Mouse (Mus musculus) v-Abl transformed pro-B cells (cell line): Measurements from ENCODE around the gene Plekhm2.

Source experiments
- in situ Hi-C, 2 experiments: fragments of 400-800 bp; cut with MboI; formaldehyde crosslinking; loops; one replicate each; pipeline ENCODE4 v1.15.1; 2025; ENCODE audit not compliant: unreplicated experiment in 2 of 2

Gene Plekhm2

GRCm38 (mm10) chr4:141664011-141664745, 521 bp downstream of the Plekhm2 start:
- in situ Hi-C loops: loop anchor here (10.0 to 25.0 kb wide), 2 partner anchors 123 to 131 kb away; partner anchors contain the start of genes Casp9 (in 2 of the 2) and Dnajc16 (in 2 of the 2)

- in situ Hi-C loops: loop anchor here (10.0 to 25.0 kb wide), 2 partner anchors 124 to 131 kb away; partner anchors contain the start of genes Casp9 (in 2 of the 2) and Dnajc16 (in 2 of the 2)
Observed at GRCm38 (mm10) chr4:141663122-141663931, 1.4 kb downstream of the Plekhm2 start.

DNA sequence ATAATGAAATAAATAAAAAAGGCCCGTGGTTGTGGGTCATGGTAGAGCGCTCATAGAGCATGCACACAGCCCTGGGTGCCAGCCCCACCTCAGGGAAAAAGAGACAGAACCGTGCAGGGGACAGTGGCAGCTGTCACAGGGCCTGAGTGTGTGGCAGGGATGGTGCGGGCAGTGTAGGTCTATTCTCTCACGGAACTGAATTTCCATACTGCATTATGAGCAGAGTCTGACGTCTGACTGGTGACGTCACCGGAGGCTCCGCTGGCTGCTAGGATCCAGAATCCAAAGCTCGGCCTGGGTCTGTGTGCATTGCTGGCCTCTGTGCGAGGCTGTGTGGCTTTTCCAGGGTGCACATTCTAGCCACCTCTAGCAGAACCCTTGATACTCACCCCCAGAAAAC, 3.8 kb downstream of the Plekhm2 start:
- in situ Hi-C loops: loop anchor here (10.0 to 25.0 kb wide), 2 partner anchors 126 to 134 kb away; partner anchors contain the start of genes Casp9 (in 2 of the 2) and Dnajc16 (in 2 of the 2)

GRCm38 (mm10) chr4:141659739-141660138, 5.0 kb downstream of the Plekhm2 start:
- in situ Hi-C loops: loop anchor here (10.0 to 25.0 kb wide), 2 partner anchors 128 to 135 kb away; partner anchors contain the start of genes Casp9 (in 2 of the 2) and Dnajc16 (in 2 of the 2)

GRCm38 (mm10) chr4:141658846-141659484, 5.7 kb downstream of the Plekhm2 start:
- in situ Hi-C loops: loop anchor here in 1 of 2 experiments (25.0 kb wide), 1 partner anchor 128 kb away; the partner anchor contains the start of genes Casp9 and Dnajc16

DNA sequence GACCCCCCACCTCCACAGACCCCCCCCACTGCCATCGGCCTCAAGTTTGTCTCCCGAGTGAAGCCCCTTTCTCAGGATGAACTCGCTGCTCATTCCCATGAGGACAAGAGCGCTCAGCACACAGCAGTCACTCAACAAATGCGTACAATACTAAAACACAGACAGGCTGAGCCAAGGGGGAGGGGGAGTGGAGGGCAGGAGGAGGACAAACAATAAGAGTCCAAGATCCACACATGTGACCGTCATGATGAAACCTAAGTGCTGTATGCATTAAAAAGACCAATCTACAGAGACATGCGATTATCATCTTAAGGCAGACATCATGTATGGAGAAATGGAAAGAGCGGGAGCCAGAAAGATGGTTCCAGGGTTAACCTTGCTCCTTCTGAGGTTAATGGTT, 7.8 kb downstream of the Plekhm2 start:
- in situ Hi-C loops: loop anchor here in 1 of 2 experiments (25.0 kb wide), 1 partner anchor 130 kb away; the partner anchor contains the start of genes Casp9 and Dnajc16

DNA sequence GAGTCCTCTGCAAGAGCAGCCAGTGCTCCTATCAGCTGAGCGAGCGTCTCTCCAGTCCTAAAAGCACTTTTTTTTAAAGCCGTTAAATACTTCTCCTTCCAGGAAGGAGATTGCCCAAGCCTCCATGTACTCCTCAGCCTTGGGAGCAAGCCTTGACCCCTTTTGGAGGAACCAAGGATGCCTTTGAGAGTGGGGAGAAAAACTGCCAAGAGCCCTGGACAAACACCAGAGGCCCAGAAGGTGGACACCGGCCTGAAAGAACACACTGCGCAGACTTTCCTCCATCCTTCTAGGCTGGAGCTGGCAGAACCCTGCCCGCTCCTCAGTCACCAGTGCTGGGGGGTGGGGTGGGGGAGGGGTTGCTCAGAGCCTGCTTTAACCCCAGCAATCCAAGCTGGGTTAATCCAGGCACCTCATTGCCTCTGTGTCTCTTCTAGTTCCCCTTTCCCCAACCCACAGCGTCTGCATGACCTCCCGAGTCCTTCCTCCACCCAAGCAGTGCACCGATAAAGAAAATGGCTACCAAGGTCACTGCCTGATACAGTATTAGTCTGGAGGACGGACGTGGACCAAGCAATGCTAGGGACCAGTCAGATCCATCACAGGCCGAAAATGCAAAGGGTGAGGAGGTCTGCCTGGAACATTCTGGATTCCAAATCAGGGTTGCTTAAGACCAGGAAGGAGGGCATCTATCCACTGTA, 8.6 kb downstream of the Plekhm2 start:
- in situ Hi-C loops: loop anchor here in 1 of 2 experiments (25.0 kb wide), 1 partner anchor 131 kb away; the partner anchor contains the start of genes Casp9 and Dnajc16

- in situ Hi-C loops: loop anchor here in 1 of 2 experiments (25.0 kb wide), 1 partner anchor 133 kb away; the partner anchor contains the start of genes Casp9 and Dnajc16
Observed at GRCm38 (mm10) chr4:141654509-141654908, 10.2 kb downstream of the Plekhm2 start.

DNA sequence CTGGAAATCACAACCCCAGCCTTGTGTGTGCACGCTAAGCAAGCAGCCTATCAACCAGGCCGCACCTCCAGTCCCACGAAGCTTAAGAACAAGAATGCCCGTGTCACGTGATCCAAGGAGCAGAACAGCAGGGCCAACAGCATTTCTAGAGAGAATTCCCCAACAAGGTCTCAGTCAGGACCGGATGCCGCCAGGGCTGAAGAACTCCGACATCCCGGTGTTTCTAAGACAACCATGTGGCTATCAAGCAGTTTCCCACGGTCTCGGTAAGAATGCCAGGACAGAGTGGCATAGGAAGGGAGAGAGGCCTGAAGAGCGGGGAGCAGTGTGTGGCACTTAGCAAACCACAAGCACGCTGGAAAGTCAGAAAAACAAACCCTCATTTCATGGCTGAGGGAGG, 10.9 kb downstream of the Plekhm2 start:
- in situ Hi-C loops: loop anchor here in 1 of 2 experiments (25.0 kb wide), 1 partner anchor 133 kb away; the partner anchor contains the start of genes Casp9 and Dnajc16

DNA sequence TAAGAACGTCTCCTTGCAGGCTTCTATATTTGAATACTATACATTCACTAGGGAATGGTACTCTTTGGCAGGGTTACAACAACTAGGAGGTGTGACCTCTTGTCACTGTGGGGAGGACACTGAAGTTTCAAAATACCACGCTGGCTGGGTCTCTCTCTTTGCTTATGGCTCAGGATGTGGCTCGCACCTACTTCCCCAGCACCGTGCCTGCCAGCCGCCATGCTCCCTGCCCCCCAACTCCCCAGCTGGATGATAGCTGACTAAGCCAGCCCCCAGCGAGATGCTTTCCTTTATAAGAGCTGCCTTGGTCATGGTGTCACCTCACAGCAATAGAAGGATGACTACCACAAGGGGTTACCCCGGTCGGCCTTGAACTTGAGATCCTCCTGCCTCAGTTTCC, 11.7 kb downstream of the Plekhm2 start:
- in situ Hi-C loops: loop anchor here in 1 of 2 experiments (25.0 kb wide), 1 partner anchor 134 kb away; the partner anchor contains the start of genes Casp9 and Dnajc16

- in situ Hi-C loops: loop anchor here in 1 of 2 experiments (25.0 kb wide), 1 partner anchor 135 kb away; the partner anchor contains the start of genes Casp9 and Dnajc16
Observed at GRCm38 (mm10) chr4:141651944-141652343, 12.8 kb downstream of the Plekhm2 start.

GRCm38 (mm10) chr4:141651286-141651685, 13.4 kb downstream of the Plekhm2 start:
- in situ Hi-C loops: loop anchor here in 1 of 2 experiments (25.0 kb wide), 1 partner anchor 136 kb away; the partner anchor contains the start of genes Casp9 and Dnajc16

- in situ Hi-C loops: no loop called here
Observed at GRCm38 (mm10) chr4:141649244-141649643, 15.5 kb downstream of the Plekhm2 start.

GRCm38 (mm10) chr4:141648262-141648661, 16.4 kb downstream of the Plekhm2 start:
- in situ Hi-C loops: no loop called here

DNA sequence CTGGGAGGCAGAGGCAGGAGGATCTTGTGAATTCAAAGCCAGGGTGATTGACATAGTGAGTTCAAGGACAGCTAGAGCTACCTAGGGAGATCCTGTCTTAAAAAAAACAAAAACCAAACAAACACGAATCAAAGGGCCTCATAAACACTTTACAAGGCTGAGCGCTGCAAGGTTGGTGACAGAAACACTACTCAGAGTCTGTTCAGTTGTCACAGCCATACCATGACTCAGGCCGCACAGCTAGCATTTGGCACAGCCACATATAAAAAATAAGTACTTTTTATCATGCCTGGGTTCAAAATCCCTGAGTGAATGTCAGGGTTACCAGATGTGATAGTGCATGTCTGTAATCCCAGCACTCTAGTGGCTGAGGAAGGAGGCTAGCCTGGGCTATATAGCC, 17.5 kb downstream of the Plekhm2 start:
- in situ Hi-C loops: no loop called here

GRCm38 (mm10) chr4:141645988-141646387, 18.7 kb downstream of the Plekhm2 start:
- in situ Hi-C loops: no loop called here

GRCm38 (mm10) chr4:141643118-141643855, 21.4 kb downstream of the Plekhm2 start:
- in situ Hi-C loops: no loop called here

DNA sequence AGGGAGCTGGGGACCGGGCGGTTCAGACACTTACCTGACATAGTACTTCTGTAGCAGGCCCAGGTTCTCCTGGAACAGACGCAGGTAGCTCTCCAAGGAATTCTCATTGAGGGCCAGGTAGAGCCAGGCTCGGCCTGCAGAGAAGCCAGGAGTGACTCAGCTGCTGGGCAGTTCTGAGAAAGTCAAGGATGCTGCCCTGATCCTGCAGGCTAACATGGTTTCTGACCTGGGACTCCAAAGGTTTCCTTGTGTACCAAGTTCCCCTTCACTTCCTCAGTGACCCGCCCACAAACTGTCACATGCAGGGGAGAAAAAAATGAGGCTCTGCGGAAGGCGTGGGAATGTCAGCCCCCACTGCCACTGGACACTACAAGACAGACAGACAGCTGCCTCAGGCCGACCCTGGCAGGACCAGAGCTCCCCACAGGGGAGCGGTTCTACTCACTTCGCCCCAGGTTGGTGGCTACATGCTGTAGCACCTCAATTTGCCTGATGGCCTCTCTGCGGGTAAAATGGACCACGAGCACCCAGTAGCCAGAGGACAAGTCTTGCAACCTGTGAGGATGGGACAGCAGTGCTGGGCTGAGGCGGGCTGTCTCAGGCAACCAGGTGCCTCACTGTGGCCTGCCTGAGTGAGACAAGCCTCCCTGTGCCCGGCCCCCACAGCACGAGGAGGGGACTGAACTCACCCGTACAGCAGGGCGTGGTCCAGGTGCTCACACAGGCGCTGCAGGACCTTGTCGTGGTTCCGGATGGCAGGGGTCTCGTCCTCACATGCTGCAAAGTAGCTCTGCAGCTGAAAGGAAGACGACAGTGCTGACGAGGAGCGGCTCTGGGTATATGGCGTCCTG, 22.5 kb downstream of the Plekhm2 start:
- in situ Hi-C loops: no loop called here
